Mouse (Mus musculus) kidney, adult 2 months (tissue): ENCODE results near the gene Prkar2a. TPM values are rescaled to one million over a fixed set of nuclear protein-coding genes. Genes with fewer than 3 reads are reported as not detected.
A peak's percentile ranks its signal among the peaks of the same experiment; 100 is the strongest.

Source experiments
- DNase-seq: peaks from one replicate; pipeline ENCODE4 v3.0.0; 2021
- H3K27ac ChIP-seq: fragments of 200-500 bp; 2 replicates; pipeline ENCODE4 v1.5.1; 2012; ENCODE audit warnings: low read depth, low read length, control low read depth, inconsistent platforms; ENCODE audit not compliant: insufficient read depth
- H3K27me3 ChIP-seq: fragments of 200-500 bp; replicated peaks from 2 replicates; pipeline ENCODE4 v1.6.1; 2012; ENCODE audit warnings: mild to moderate bottlenecking, moderate library complexity, low read length, inconsistent platforms; ENCODE audit not compliant: control insufficient read depth, insufficient read depth
- H3K36me3 ChIP-seq: fragments of 200-500 bp; 2 replicates; pipeline ENCODE4 v1.6.1; 2012; ENCODE audit warnings: mild to moderate bottlenecking, moderate library complexity, low read length, inconsistent platforms; ENCODE audit not compliant: control insufficient read depth, insufficient read depth
- H3K4me1 ChIP-seq: fragments of 200-500 bp; 2 replicates; pipeline ENCODE4 v1.6.1; 2011; ENCODE audit warnings: low read length; ENCODE audit not compliant: control insufficient read depth, insufficient read depth
- H3K4me3 ChIP-seq: fragments of 200-500 bp; 2 replicates; pipeline ENCODE4 v1.5.1; 2011; ENCODE audit warnings: mild to moderate bottlenecking, low read depth, low read length, control low read depth; ENCODE audit not compliant: insufficient read depth
- CTCF ChIP-seq: fragments of 200-500 bp; conservative IDR thresholded peaks from 2 replicates; pipeline ENCODE4 v1.5.1; 2011; ENCODE audit warnings: low read depth, mild to moderate bottlenecking, control low read depth, low read length, moderate library complexity, mixed read lengths; ENCODE audit not compliant: insufficient read depth, insufficient read length
- POLR2A ChIP-seq: fragments of 200-500 bp; IDR thresholded peaks from one replicate; pipeline ENCODE4 v1.6.1; 2011; ENCODE audit warnings: low read depth, low read length, control low read depth
- WGBS: fragments of 180-500 bp; shearing (Covaris S2); methylation state at CpG from one replicate; pipeline ENCODE4 v1.1.7; 2018; 5-methylcytosine and 5-hydroxymethylcytosine counted together
- polyA plus RNA-seq: library from polyadenylated mRNA; depleted of rRNA; stranded (reverse); fragments of >200 nt; gene quantifications from 2 replicates; pipeline ENCODE4 v1.2.3, GENCODE M21; 2012

Prkar2a gene
- polyA plus RNA-seq, 1 experiment, result 19.0 TPM

- no peaks in the 10 kb centered on the region for H3K27me3 ChIP-seq
- 66% methylated on average over 9 of the region's 9 CpGs for WGBS
- no peak overlapping the region for H3K4me3 ChIP-seq
- TF ChIP-seq CTCF, result peak; percentile 90
- no peak for TF ChIP-seq POLR2A
- peak; percentile 73 for DNase-seq
- peak overlapping the region; percentile 89 for H3K27ac ChIP-seq
- H3K36me3 ChIP-seq, result no peaks in the 10 kb centered on the region
- H3K4me1 ChIP-seq, result peaks cover 17% of the 10 kb centered on the region; the same call in 1 of the 2 replicates
Observed at GRCm38 (mm10) chr9:108753326-108753725, 64.2 kb downstream of the Prkar2a start.

GRCm38 (mm10) chr9:108753976-108754375, 64.9 kb downstream of the Prkar2a start:
- no peak for TF ChIP-seq POLR2A
- TF ChIP-seq CTCF, result no peak
- WGBS, result 62% methylated on average over 3 of the region's 3 CpGs
- Histone ChIP-seq H3K27me3 (no peaks in the 10 kb centered on the region), H3K4me3 (no peak overlapping the region), H3K4me1 (peaks cover 17% of the 10 kb centered on the region; the same call in 1 of the 2 replicates), H3K36me3 (no peaks in the 10 kb centered on the region), H3K27ac (peak overlapping the region; percentile 89)
- DNase-seq, result peak; percentile 85

GRCm38 (mm10) chr9:108754423-108754822, 65.3 kb downstream of the Prkar2a start:
- DNase-seq, result peak; percentile 80
- H3K4me1 ChIP-seq, result peaks cover 17% of the 10 kb centered on the region; the same call in 1 of the 2 replicates
- no peak overlapping the region for H3K4me3 ChIP-seq
- TF ChIP-seq POLR2A (no peak), CTCF (no peak)
- no peaks in the 10 kb centered on the region for H3K36me3 ChIP-seq
- WGBS, result 52% methylated on average over 5 of the region's 5 CpGs
- H3K27me3 ChIP-seq, result no peaks in the 10 kb centered on the region
- peak overlapping the region; percentile 89 for H3K27ac ChIP-seq

GRCm38 (mm10) chr9:108757406-108757805, 68.3 kb downstream of the Prkar2a start:
- Histone ChIP-seq H3K36me3 (no peaks in the 10 kb centered on the region), H3K27ac (0 out of 2 replicates have a peak overlapping the region, but pooled peaks have one; percentile 41), H3K4me1 (peaks cover 14% of the 10 kb centered on the region; the same call in 1 of the 2 replicates), H3K27me3 (no peaks in the 10 kb centered on the region), H3K4me3 (no peak overlapping the region)
- peak; percentile 38 for DNase-seq
- WGBS, result 66% methylated on average over 6 of the region's 6 CpGs
- TF ChIP-seq CTCF (no peak), POLR2A (no peak)

GRCm38 (mm10) chr9:108759121-108759520, 70.0 kb downstream of the Prkar2a start:
- H3K4me1 ChIP-seq, result peaks cover 9% of the 10 kb centered on the region; the same call in 1 of the 2 replicates
- TF ChIP-seq POLR2A (no peak), CTCF (no peak)
- H3K36me3 ChIP-seq, result no peaks in the 10 kb centered on the region
- no peak for DNase-seq
- no peak overlapping the region for H3K4me3 ChIP-seq
- H3K27ac ChIP-seq, result no peak overlapping the region
- 96% methylated on average over 20 of the region's 20 CpGs for WGBS
- H3K27me3 ChIP-seq, result no peaks in the 10 kb centered on the region

- DNase-seq, result peak; percentile 71
- 71% methylated on average over 2 of the region's 2 CpGs for WGBS
- Histone ChIP-seq H3K27me3 (no peaks in the 10 kb centered on the region), H3K4me1 (0 out of 2 replicates have a peak, but pooled peaks cover 3% of the 10 kb centered on the region), H3K4me3 (no peak overlapping the region), H3K36me3 (no peaks in the 10 kb centered on the region), H3K27ac (no peak overlapping the region)
- peak; percentile 96 for TF ChIP-seq CTCF
- TF ChIP-seq POLR2A, result no peak
Observed at GRCm38 (mm10) chr9:108759805-108760204, 70.7 kb downstream of the Prkar2a start.

GRCm38 (mm10) chr9:108761561-108761960, 72.4 kb downstream of the Prkar2a start:
- Histone ChIP-seq H3K27me3 (no peaks in the 10 kb centered on the region), H3K4me1 (no peaks in the 10 kb centered on the region), H3K36me3 (no peaks in the 10 kb centered on the region), H3K4me3 (no peak overlapping the region), H3K27ac (no peak overlapping the region)
- no peak for TF ChIP-seq POLR2A
- no peak for TF ChIP-seq CTCF
- DNase-seq, result no peak
